Mouse (Mus musculus) heart, postnatal 0 days (tissue): ENCODE results near the gene Ube2e3. TPM values are rescaled to one million over a fixed set of nuclear protein-coding genes. Genes with fewer than 3 reads are reported as not detected.

Experiments used
- ATAC-seq: fragments of 200-750 bp; cut with Nextera tagmentation; 2 replicates; pipeline ENCODE4 v1.8.0; 2017; ENCODE audit warnings: low read depth, moderate number of reproducible peaks, moderate library complexity; ENCODE audit not compliant: insufficient read depth
- DNase-seq: peaks from one replicate; pipeline ENCODE4 v3.0.0-alpha.2; 2016; ENCODE audit warnings: low spot score
- H3K27ac ChIP-seq: fragments of 300-500 bp; sonication (generic); 2 replicates; pipeline ENCODE4 v1.5.1; 2014; ENCODE audit warnings: low read depth, mild to moderate bottlenecking
- H3K27me3 ChIP-seq: fragments of 300-500 bp; sonication (generic); 2 replicates; pipeline ENCODE4 v1.6.1; 2014; ENCODE audit warnings: low read length, mixed read lengths; ENCODE audit not compliant: control insufficient read depth, insufficient read depth
- H3K36me3 ChIP-seq: fragments of 300-500 bp; sonication (generic); replicated peaks from 2 replicates; pipeline ENCODE4 v1.6.1; 2014; ENCODE audit warnings: low read length, mixed read lengths; ENCODE audit not compliant: control insufficient read depth, insufficient read depth
- H3K4me1 ChIP-seq: fragments of 300-500 bp; sonication (generic); 2 replicates; pipeline ENCODE4 v1.6.1; 2014; ENCODE audit warnings: antibody characterized with exemption; ENCODE audit not compliant: control insufficient read depth, insufficient read depth
- H3K4me2 ChIP-seq: fragments of 300-500 bp; sonication (generic); 2 replicates; pipeline ENCODE4 v1.6.1; 2014; ENCODE audit warnings: low read depth, mild to moderate bottlenecking, low read length, moderate library complexity
- H3K4me3 ChIP-seq: fragments of 300-500 bp; sonication (generic); 2 replicates; pipeline ENCODE4 v1.5.1; 2014; ENCODE audit warnings: low read depth, low read length
- H3K9ac ChIP-seq: fragments of 300-500 bp; sonication (generic); replicated peaks from 2 replicates; pipeline ENCODE4 v1.6.1; 2014; ENCODE audit warnings: low read depth, low read length, mixed read lengths
- H3K9me3 ChIP-seq: fragments of 300-500 bp; sonication (generic); replicated peaks from 2 replicates; pipeline ENCODE4 v1.6.1; 2016; ENCODE audit warnings: low read length; ENCODE audit not compliant: control insufficient read depth
- CTCF ChIP-seq: IDR thresholded peaks from 2 replicates; pipeline ENCODE4 v1.5.1; 2016; ENCODE audit warnings: antibody characterized with exemption, control low read depth, low read depth
- EP300 ChIP-seq: IDR thresholded peaks from 2 replicates; pipeline ENCODE4 v1.6.1; 2016; ENCODE audit warnings: antibody characterized with exemption, low read depth
- WGBS: fragments of 180-500 bp; shearing (Covaris S2); extraction: QIAGEN DNeasy Blood & Tissue Kit; methylation state at CpG from one replicate; pipeline ENCODE4 v1.1.7; 2014; 5-methylcytosine and 5-hydroxymethylcytosine counted together
- polyA plus RNA-seq: library from polyadenylated mRNA; unstranded; fragments of >200 nt; fragmentation: Nextera tagmentation; extraction: Ambion mirVana; gene quantifications from 2 replicates; pipeline ENCODE4 v1.2.1, GENCODE M21; 2015
- total RNA-seq: library from RNA; depleted of rRNA; stranded (reverse); fragments of >200 nt; gene quantifications from 2 replicates; pipeline ENCODE4 v1.2.3, GENCODE M21; 2014; ENCODE audit warnings: low replicate concordance; rRNA removed

Gene Ube2e3
- total RNA-seq, result 83.4 and 126 TPM in 2 replicates
- 95.2 and 101 TPM in 2 replicates for polyA plus RNA-seq

DNA sequence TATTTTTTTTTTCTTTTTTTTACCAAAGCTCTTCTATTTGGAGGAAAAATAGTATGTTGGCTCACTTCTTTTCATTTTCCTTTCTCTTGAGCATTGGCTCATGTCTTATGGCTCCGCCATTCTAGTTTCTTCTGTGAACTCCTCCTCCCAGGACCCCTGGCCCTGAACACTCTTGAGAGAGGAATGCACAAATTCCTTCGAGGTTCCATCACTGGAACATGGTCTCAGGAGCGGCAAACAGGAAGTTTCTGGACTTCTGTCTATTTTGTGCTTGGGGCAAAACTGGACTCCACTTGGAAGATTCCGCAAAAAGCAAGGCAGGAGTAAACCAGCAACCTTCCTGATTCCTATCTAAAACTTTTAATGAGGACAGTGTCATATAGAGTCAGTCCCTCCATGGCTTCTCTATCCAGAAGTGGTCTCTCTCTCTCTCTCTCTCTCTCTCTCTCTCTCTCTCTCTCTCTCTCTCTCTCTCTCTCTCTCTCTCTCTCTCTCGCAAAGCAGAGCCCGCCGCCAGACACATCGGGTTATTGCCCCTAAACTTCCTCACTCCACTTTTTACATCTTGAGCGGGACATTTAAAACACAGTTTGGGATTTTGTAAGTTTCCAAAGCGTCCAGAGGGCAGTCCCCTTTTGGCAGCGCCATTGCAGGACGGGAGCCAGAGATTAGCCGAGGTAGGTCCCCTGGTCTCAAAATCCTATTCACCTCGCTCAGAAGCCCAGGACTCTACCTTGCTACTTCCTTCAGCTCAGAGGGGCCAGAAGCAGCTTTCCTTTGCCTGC, at the start of gene Ube2e3:
TSS of gene Ube2e3 (plus strand) at position 399 of the 785 bp plus-strand sequence.
- DNase-seq (no peak), ATAC-seq (no peak)
- no peaks in the 10 kb centered on the region for H3K27me3 ChIP-seq
- H3K4me2 ChIP-seq, result peak within 1 kb of the TSS; percentile 90
- peak within 1 kb of the TSS; percentile 96 for H3K4me3 ChIP-seq
- no peaks in the 10 kb centered on the region for H3K36me3 ChIP-seq
- peak within 1 kb of the TSS; percentile 98 for H3K9ac ChIP-seq
- peaks cover 13% of the 10 kb centered on the region; the same call in 1 of the 2 replicates for H3K4me1 ChIP-seq
- 10% methylated on average over 14 of the region's 14 CpGs for WGBS
- TF ChIP-seq EP300 (no peak), CTCF (no peak)
- peak within 1 kb of the TSS; percentile 98 for H3K27ac ChIP-seq
- H3K9me3 ChIP-seq, result no peaks in the 10 kb centered on the region

DNA sequence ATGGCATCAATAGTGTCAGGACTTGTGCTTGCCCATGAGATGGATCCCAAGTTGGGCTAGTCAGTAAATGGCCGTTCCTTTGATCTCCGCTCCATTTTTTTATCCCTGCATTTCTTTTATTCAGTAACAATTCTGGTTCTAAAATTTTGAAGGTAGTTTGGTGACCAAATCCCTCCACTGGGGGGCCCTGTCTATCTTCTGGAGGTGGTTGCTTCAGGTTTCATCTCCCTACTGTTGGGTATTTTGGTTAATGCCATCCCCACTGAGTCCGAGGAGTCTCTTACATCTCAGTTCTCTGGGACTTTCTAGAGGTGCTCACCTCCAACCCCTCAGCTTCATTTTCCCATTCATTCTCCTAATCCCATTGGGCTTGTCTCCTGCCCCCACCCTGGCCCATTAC, 38.0 kb upstream of the Ube2e3 start:
- Histone ChIP-seq H3K4me1 (no peaks in the 10 kb centered on the region), H3K36me3 (no peaks in the 10 kb centered on the region), H3K9me3 (no peaks in the 10 kb centered on the region), H3K9ac (no peak overlapping the region), H3K4me2 (no peak overlapping the region), H3K27ac (no peak overlapping the region), H3K4me3 (no peak overlapping the region), H3K27me3 (no peaks in the 10 kb centered on the region)
- WGBS, result 95% methylated on average over 3 of the region's 3 CpGs
- ATAC-seq (no peak), DNase-seq (no peak)
- no peak for TF ChIP-seq EP300
- TF ChIP-seq CTCF, result no peak

DNA sequence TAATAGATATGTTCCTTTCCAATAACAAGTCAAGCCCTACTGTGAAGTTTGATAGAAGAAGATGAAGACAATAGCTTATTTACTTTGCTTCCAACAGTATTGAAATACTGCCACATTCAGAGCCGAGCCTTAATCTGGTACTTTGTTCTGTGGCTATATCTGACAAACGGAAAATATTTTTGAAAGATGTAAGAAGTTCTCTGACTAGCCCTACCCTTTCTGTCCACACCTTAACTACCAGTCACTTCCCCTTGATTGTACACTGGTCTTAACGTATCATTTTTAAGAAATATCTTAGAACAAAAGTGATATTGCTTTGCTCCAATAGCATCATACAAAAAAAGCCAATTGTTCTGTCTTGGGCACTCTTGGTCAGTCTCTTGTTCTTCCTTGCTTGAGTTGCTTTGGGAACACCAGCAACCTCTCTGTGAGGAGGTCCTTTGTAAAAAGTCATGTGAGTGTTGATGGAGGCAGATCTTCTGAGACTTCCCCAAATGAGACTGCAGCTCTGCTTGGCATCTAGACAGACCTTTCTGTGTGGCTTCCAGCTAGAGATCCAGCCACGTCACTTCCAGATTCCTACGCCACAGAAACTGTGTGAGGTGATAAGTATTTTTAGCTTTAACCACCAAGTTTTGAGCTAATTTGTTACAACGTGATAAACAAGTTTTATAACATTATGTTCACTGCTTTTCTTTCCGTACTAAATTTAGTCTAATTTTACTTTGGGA, 26.3 kb upstream of the Ube2e3 start:
- Histone ChIP-seq H3K4me1 (no peaks in the 10 kb centered on the region), H3K4me2 (no peak overlapping the region), H3K27me3 (no peaks in the 10 kb centered on the region), H3K27ac (no peak overlapping the region), H3K9ac (no peak overlapping the region), H3K9me3 (no peaks in the 10 kb centered on the region), H3K4me3 (no peak overlapping the region), H3K36me3 (no peaks in the 10 kb centered on the region)
- WGBS, result 59% methylated on average over 7 of the region's 7 CpGs
- TF ChIP-seq CTCF (no peak), EP300 (no peak)
- no peak for DNase-seq
- no peak for ATAC-seq

DNA sequence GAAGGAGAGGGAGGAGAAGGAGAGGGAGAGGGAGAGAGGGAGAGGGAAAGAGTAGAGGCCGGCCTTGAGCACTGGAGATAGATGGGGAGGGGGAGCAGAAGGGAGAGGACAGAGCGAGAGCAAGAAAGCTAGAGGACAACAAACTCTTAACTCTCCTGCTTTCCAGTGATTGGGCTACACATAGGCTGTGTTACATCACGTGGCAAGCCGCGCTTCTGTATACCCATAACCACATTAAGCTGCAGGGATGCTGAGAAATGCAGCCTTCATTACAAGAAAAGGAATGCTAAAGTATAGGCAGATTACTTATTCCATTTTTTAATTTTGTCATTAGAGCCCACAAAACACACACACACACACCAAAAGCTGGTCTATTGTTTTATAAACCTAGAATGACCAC, 23.6 kb upstream of the Ube2e3 start:
- 86% methylated on average over 5 of the region's 5 CpGs for WGBS
- no peaks in the 10 kb centered on the region for H3K27me3 ChIP-seq
- no peak overlapping the region for H3K4me3 ChIP-seq
- ATAC-seq, result no peak
- H3K27ac ChIP-seq, result no peak overlapping the region
- no peak for TF ChIP-seq CTCF
- no peak for TF ChIP-seq EP300
- H3K9ac ChIP-seq, result no peak overlapping the region
- no peak overlapping the region for H3K4me2 ChIP-seq
- H3K36me3 ChIP-seq, result no peaks in the 10 kb centered on the region
- no peak for DNase-seq
- no peaks in the 10 kb centered on the region for H3K4me1 ChIP-seq
- H3K9me3 ChIP-seq, result no peaks in the 10 kb centered on the region

DNA sequence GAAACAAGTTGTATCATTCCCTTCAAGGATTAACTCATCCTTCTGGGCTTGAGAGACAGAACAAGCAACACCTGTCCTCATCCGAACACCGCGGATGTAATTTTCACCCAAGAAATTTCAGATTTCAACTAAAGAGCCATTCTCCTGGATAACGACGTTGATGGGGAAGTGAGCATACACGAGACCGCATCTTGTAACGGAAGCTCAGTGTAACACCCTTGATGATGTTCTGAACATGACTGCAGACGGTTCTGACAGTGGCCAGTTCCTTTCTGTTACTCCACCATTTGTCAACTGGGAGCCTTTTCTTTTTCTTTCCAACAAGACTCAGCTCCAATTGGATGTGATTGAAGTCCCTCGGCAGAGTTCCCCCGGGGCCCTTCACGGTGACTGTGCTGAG, 22.6 kb upstream of the Ube2e3 start:
- DNase-seq, result no peak
- TF ChIP-seq CTCF, result no peak
- TF ChIP-seq EP300, result no peak
- Histone ChIP-seq H3K4me1 (no peaks in the 10 kb centered on the region), H3K4me3 (no peak overlapping the region), H3K9ac (no peak overlapping the region), H3K4me2 (no peak overlapping the region), H3K36me3 (no peaks in the 10 kb centered on the region), H3K27me3 (no peaks in the 10 kb centered on the region), H3K27ac (no peak overlapping the region), H3K9me3 (no peaks in the 10 kb centered on the region)
- ATAC-seq, result no peak
- 85% methylated on average over 12 of the region's 12 CpGs for WGBS
